In genomic region chr7:4835631-4836327, GRCm38 (mm10) we compare ENCODE assay signal across 8 mouse cellular contexts. TPM values are rescaled to one million over a fixed set of nuclear protein-coding genes. Genes with fewer than 3 reads are reported as not detected.
A peak's percentile ranks its signal among the peaks of the same experiment; 100 is the strongest.
DNase-seq lines count a peak whose midpoint lies in the region; ATAC-seq lines count a peak whose summit lies in the region.

No protein-coding gene starts in this region.

- DNase-seq in cerebellum, adult 8-10 months, result peak; percentile 50
- peak; percentile 71 for DNase-seq in cerebellum, adult 9-11 months
- peak; percentile 50 for DNase-seq in lung, postnatal 10 days
- DNase-seq in left cerebral cortex, adult 11 months (ENCODE audit: low spot score), result no peak
- no peak for DNase-seq in urinary bladder, postnatal 14 days (ENCODE audit: low spot score)

- H3K4me3 ChIP-seq in intestine, embryonic 15.5 days (replicated peaks), result peak overlapping the region; percentile 44

- peak overlapping the region; percentile 93 for H3K4me2 ChIP-seq in intestine, embryonic 15.5 days (replicated peaks)

- no peaks in the 10 kb centered on the region for H3K9me3 ChIP-seq in intestine, embryonic 15.5 days

- ATAC-seq in cerebellum, adult (ENCODE audit: insufficient number of reproducible peaks, low FRiP score, low TSS enrichment), result no peak
- no peak; the same call in 1 of the 2 replicates for ATAC-seq in intestine, embryonic 15.5 days
- ATAC-seq in frontal cortex, adult (ENCODE audit: low TSS enrichment), result no peak

- peaks cover 9% of the 10 kb centered on the region for H3K4me1 ChIP-seq in intestine, embryonic 15.5 days (replicated peaks)

- no peaks in the 10 kb centered on the region for H3K36me3 ChIP-seq in intestine, embryonic 15.5 days

- H3K27me3 ChIP-seq in intestine, embryonic 15.5 days (replicated peaks), result peaks cover 48% of the 10 kb centered on the region

- 6% methylated on average over 34 of the region's 34 CpGs for WGBS in intestine, embryonic 15.5 days

- H3K27ac ChIP-seq in intestine, embryonic 15.5 days, result no peak overlapping the region

- H3K9ac ChIP-seq in intestine, embryonic 15.5 days, result peak overlapping the region; percentile 40

RNA-seq across cellular contexts. Expression of gene Shisa7, which starts 8.7 kb away (rescaled TPM):
- polyA plus RNA-seq in intestine, embryonic 15.5 days (2015; fragmentation: Nextera tagmentation; extraction: Ambion mirVana), result 0.21 and 0.27 TPM in 2 replicates

RNA-seq across cellular contexts. Expression of gene Ube2s, which starts 23.4 kb away (rescaled TPM):
- polyA plus RNA-seq in intestine, embryonic 15.5 days (2015; fragmentation: Nextera tagmentation; extraction: Ambion mirVana), result 303 and 321 TPM in 2 replicates

RNA-seq across cellular contexts. Expression of gene Isoc2b, which starts 34.3 kb away (rescaled TPM):
- polyA plus RNA-seq in intestine, embryonic 15.5 days (2015; fragmentation: Nextera tagmentation; extraction: Ambion mirVana), result 9.7 and 15.5 TPM in 2 replicates

RNA-seq across cellular contexts. Expression of gene Isoc2a, which starts 41.2 kb away (rescaled TPM):
- polyA plus RNA-seq in intestine, embryonic 15.5 days (2015; fragmentation: Nextera tagmentation; extraction: Ambion mirVana), result 0.68 and 1.0 TPM in 2 replicates

RNA-seq across cellular contexts. Expression of gene Rpl28, which starts 43.1 kb away (rescaled TPM):
- 328 and 339 TPM in 2 replicates for polyA plus RNA-seq in intestine, embryonic 15.5 days (2015; fragmentation: Nextera tagmentation; extraction: Ambion mirVana)

Comparison
In these comparisons a context has a peak if more than half of its experiments do, and no peak if none do; other contexts are left out.
1. DNase-seq: peak in cerebellum, adult 8-10 months (single experiment), cerebellum, adult 9-11 months (single experiment) and lung, postnatal 10 days (single experiment); none in left cerebral cortex, adult 11 months (single experiment) and urinary bladder, postnatal 14 days (single experiment).